Mouse (Mus musculus): Measurements from ENCODE around the gene Astn1.

DNA sequence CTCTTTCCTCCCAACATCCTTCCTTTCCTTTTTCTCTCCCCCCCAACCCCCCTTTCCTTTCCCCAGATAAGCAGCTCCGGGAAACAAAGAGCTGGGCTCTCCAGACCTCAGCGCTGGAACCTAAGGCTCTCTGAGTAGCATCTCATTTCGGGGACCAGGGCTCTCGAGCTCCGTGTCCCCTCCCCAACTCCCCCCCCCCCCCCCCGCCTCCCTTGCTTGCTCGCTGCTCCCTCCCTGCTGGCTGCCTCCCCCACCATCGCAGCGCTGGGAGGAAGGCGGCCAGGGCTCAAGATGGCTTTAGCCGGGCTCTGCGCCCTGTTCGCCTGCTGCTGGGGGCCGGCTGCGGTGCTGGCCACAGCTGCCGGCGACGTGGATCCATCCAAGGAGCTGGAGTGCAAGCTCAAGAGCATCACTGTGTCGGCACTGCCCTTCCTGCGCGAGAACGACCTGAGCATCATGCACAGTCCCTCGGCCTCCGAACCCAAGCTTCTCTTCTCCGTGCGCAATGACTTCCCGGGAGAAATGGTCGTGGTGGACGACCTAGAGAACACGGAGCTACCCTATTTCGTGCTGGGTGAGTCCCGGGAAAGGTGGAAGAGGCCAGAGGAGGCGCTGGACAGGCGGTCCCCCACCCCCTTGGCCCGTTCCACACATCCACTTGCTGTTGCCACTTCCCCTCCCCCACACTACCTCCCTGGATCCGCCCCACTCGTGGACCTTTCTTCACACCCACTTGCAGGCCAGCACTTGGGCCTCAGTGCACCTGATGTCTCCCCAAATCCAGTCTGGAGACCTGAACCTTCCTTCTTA, 424 bp downstream of the Astn1 start:
- TF ChIP-seq CTCF (IDR thresholded peaks at IDR 0.05; ENCODE audit: control insufficient read depth, insufficient read depth, insufficient read length) (no peak), MYOD1 (IDR thresholded peaks at IDR 0.05; ENCODE audit: control insufficient read depth, insufficient read length, low read depth) (no peak), FOSL1 (IDR thresholded peaks at IDR 0.05; ENCODE audit: insufficient read depth, low read length, poor library complexity, severe bottlenecking) (no peak)
